Mouse (Mus musculus): ENCODE data around the gene Ocm. TPM values are rescaled to one million over a fixed set of nuclear protein-coding genes. Genes with fewer than 3 reads are reported as not detected.
A peak's percentile ranks its signal among the peaks of the same experiment; 100 is the strongest.

Ocm gene
- polyA plus RNA-seq, 1 experiment: not detected

GRCm38 (mm10) chr5:143989046-143989445 lies 37.4 kb downstream of the Ocm start:
- DNase-seq: no peak
- TF ChIP-seq POLR2A (IDR thresholded peaks at IDR 0.05; ENCODE audit: low read depth, low read length) (no peak), CTCF (conservative IDR thresholded peaks at IDR 0.05; ENCODE audit: insufficient read depth, insufficient read length, low read depth, low read length) (no peak)
- Histone ChIP-seq H3K27me3 (replicated peaks; ENCODE audit: control insufficient read depth, insufficient read depth, low read length) (no peaks in the 10 kb centered on the region), H3K27ac (ENCODE audit: insufficient read depth, low read depth, low read length) (no peak overlapping the region), H3K36me3 (ENCODE audit: control insufficient read depth, insufficient read depth, low read length) (peaks cover 13% of the 10 kb centered on the region), H3K4me1 (ENCODE audit: control insufficient read depth, insufficient read depth, low read length) (no peaks in the 10 kb centered on the region), H3K4me3 (ENCODE audit: insufficient read depth, low read depth, low read length) (no peak overlapping the region)
- WGBS: 95% methylated on average over 4 of the region's 4 CpGs

GRCm38 (mm10) chr5:143987596-143987995 lies 38.9 kb downstream of the Ocm start:
- 61% methylated on average over 3 of the region's 3 CpGs for WGBS
- Histone ChIP-seq H3K36me3 (ENCODE audit: control insufficient read depth, insufficient read depth, low read length) (peaks cover 11% of the 10 kb centered on the region), H3K4me1 (ENCODE audit: control insufficient read depth, insufficient read depth, low read length) (no peaks in the 10 kb centered on the region), H3K27me3 (replicated peaks; ENCODE audit: control insufficient read depth, insufficient read depth, low read length) (no peaks in the 10 kb centered on the region), H3K27ac (ENCODE audit: insufficient read depth, low read depth, low read length) (no peak overlapping the region), H3K4me3 (ENCODE audit: insufficient read depth, low read depth, low read length) (no peak overlapping the region)
- no peak for TF ChIP-seq CTCF (conservative IDR thresholded peaks at IDR 0.05; ENCODE audit: insufficient read depth, insufficient read length, low read depth, low read length)
- peak; percentile 47 for DNase-seq

GRCm38 (mm10) chr5:143985381-143985780 lies 41.1 kb downstream of the Ocm start:
- no peak for DNase-seq
- no peaks in the 10 kb centered on the region for H3K4me1 ChIP-seq (ENCODE audit: control insufficient read depth, insufficient read depth, low read length)
- no peaks in the 10 kb centered on the region for H3K27me3 ChIP-seq (replicated peaks; ENCODE audit: control insufficient read depth, insufficient read depth, low read length)
- TF ChIP-seq CTCF (conservative IDR thresholded peaks at IDR 0.05; ENCODE audit: insufficient read depth, insufficient read length, low read depth, low read length) (no peak), POLR2A (IDR thresholded peaks at IDR 0.05; ENCODE audit: low read depth, low read length) (no peak)
- H3K4me3 ChIP-seq (ENCODE audit: insufficient read depth, low read depth, low read length): no peak overlapping the region
- peaks cover 5% of the 10 kb centered on the region for H3K36me3 ChIP-seq (ENCODE audit: control insufficient read depth, insufficient read depth, low read length)
- 80% methylated on average over 7 of the region's 7 CpGs for WGBS
- H3K27ac ChIP-seq (ENCODE audit: insufficient read depth, low read depth, low read length): no peak overlapping the region

- 78% methylated on average over 2 of the region's 2 CpGs for WGBS
- Histone ChIP-seq H3K36me3 (ENCODE audit: control insufficient read depth, insufficient read depth, low read length) (peaks cover 2% of the 10 kb centered on the region), H3K27ac (ENCODE audit: insufficient read depth, low read depth, low read length) (no peak overlapping the region), H3K4me1 (ENCODE audit: control insufficient read depth, insufficient read depth, low read length) (no peaks in the 10 kb centered on the region), H3K27me3 (replicated peaks; ENCODE audit: control insufficient read depth, insufficient read depth, low read length) (no peaks in the 10 kb centered on the region), H3K4me3 (ENCODE audit: insufficient read depth, low read depth, low read length) (no peak overlapping the region)
- no peak for TF ChIP-seq CTCF (conservative IDR thresholded peaks at IDR 0.05; ENCODE audit: insufficient read depth, insufficient read length, low read depth, low read length)
- no peak for TF ChIP-seq POLR2A (IDR thresholded peaks at IDR 0.05; ENCODE audit: low read depth, low read length)
- no peak for DNase-seq
Measured at GRCm38 (mm10) chr5:143982361-143982760, 44.1 kb downstream of the Ocm start.

DNA sequence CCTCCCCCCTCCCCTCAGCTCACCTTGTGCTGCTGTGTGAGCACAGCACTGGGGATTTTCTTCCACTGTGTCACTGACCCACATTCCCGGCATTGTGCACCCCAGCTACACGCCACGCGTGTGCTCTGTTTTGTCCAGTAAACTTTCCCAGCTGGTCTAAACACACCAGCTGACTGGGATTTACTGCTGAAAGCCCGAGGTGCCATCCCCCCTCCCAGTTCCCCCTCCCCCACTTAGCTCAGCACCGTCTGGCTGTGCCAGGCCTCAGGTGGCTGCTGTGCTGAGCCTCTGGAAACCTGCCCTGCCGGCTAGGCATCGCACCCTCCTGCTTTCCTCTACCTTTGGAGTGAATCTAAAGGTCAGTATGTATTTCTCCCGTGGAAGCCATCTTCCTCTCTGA lies 45.6 kb downstream of the Ocm start:
- WGBS: 15% methylated on average over 9 of the region's 9 CpGs
- DNase-seq: peak; percentile 58
- Histone ChIP-seq H3K27me3 (replicated peaks; ENCODE audit: control insufficient read depth, insufficient read depth, low read length) (no peaks in the 10 kb centered on the region), H3K36me3 (ENCODE audit: control insufficient read depth, insufficient read depth, low read length) (no peaks in the 10 kb centered on the region; the same call in none of the 2 replicates), H3K27ac (ENCODE audit: insufficient read depth, low read depth, low read length) (no peak overlapping the region), H3K4me3 (ENCODE audit: insufficient read depth, low read depth, low read length) (no peak overlapping the region), H3K4me1 (ENCODE audit: control insufficient read depth, insufficient read depth, low read length) (no peaks in the 10 kb centered on the region)
- TF ChIP-seq CTCF (conservative IDR thresholded peaks at IDR 0.05; ENCODE audit: insufficient read depth, insufficient read length, low read depth, low read length) (no peak), POLR2A (IDR thresholded peaks at IDR 0.05; ENCODE audit: low read depth, low read length) (no peak)

DNA sequence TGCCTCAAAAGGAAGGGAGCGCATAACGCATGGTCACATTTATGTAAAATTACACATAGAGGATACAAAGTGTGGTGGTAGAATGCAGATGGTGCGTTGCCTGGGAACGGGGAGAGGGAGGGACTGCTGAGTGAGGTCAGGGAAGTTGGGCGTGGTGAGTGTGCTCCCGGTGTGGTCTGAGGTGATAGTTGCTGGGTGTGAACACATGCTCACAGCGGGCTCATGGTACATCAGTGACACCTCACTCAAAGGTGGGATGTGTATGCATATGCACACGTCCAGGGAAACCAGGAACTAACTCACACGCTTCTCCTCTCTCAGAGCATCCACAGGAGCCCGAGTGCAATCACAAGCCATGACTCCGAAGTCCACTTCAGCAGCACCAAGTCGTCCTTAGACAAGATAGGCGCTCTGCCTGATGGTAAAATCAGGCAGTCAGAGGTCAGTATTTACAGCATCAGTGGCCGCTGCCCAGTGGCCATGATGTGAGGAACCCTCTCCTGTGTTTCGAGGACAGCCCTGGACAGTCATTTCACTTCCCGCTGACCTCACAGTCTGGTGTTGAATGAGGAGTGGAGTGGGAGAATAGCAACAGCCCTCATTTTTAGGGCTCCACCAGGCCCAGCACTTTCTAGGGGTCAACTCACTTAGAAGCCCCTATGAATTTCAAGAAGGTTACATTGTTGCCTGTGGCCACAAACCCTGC lies 49.6 kb downstream of the Ocm start:
- no peaks in the 10 kb centered on the region for H3K27me3 ChIP-seq (replicated peaks; ENCODE audit: control insufficient read depth, insufficient read depth, low read length)
- H3K27ac ChIP-seq (ENCODE audit: insufficient read depth, low read depth, low read length): no peak overlapping the region
- DNase-seq: no peak
- H3K4me3 ChIP-seq (ENCODE audit: insufficient read depth, low read depth, low read length): no peak overlapping the region
- no peak for TF ChIP-seq CTCF (conservative IDR thresholded peaks at IDR 0.05; ENCODE audit: insufficient read depth, insufficient read length, low read depth, low read length)
- TF ChIP-seq POLR2A (IDR thresholded peaks at IDR 0.05; ENCODE audit: low read depth, low read length): no peak
- no peaks in the 10 kb centered on the region for H3K36me3 ChIP-seq (ENCODE audit: control insufficient read depth, insufficient read depth, low read length)
- 73% methylated on average over 16 of the region's 16 CpGs for WGBS
- H3K4me1 ChIP-seq (ENCODE audit: control insufficient read depth, insufficient read depth, low read length): no peaks in the 10 kb centered on the region

- no peak for DNase-seq
- Histone ChIP-seq H3K36me3 (ENCODE audit: control insufficient read depth, insufficient read depth, low read length) (no peaks in the 10 kb centered on the region), H3K4me3 (ENCODE audit: insufficient read depth, low read depth, low read length) (no peak overlapping the region), H3K27ac (ENCODE audit: insufficient read depth, low read depth, low read length) (no peak overlapping the region), H3K4me1 (ENCODE audit: control insufficient read depth, insufficient read depth, low read length) (no peaks in the 10 kb centered on the region), H3K27me3 (replicated peaks; ENCODE audit: control insufficient read depth, insufficient read depth, low read length) (no peaks in the 10 kb centered on the region)
- TF ChIP-seq CTCF (conservative IDR thresholded peaks at IDR 0.05; ENCODE audit: insufficient read depth, insufficient read length, low read depth, low read length) (no peak), POLR2A (IDR thresholded peaks at IDR 0.05; ENCODE audit: low read depth, low read length) (no peak)
- 91% methylated on average over 11 of the region's 11 CpGs for WGBS
Measured at GRCm38 (mm10) chr5:143976232-143976631, 50.2 kb downstream of the Ocm start.
